Mouse (Mus musculus): ENCODE measurements around the gene Ier3. TPM values are rescaled to one million over a fixed set of nuclear protein-coding genes. Genes with fewer than 3 reads are reported as not detected.
"Not testable (repeated sequence)": the region's sequence is repeated elsewhere in the genome, so short reads cannot be mapped to it uniquely, and the experiment has no call there.

Gene Ier3
- polyA plus RNA-seq, 1 experiment from 2014 or later = 6.7 TPM

- ATAC-seq, H3K9me3 ChIP-seq, H3K27me3 ChIP-seq: not testable (repeated sequence)
- peak overlapping the region; percentile 99 for H3K27ac ChIP-seq
- peak overlapping the region; percentile 86 for H3K4me2 ChIP-seq (replicated peaks)
- peaks cover 28% of the 10 kb centered on the region for H3K36me3 ChIP-seq
- peaks cover 54% of the 10 kb centered on the region for H3K4me1 ChIP-seq (replicated peaks)
- WGBS = 52% methylated on average over 3 of the region's 3 CpGs
- H3K9ac ChIP-seq (replicated peaks) = peak overlapping the region; percentile 64
- H3K4me3 ChIP-seq (replicated peaks) = peak overlapping the region; percentile 94
These were observed 17.5 kb downstream of the Ier3 start for GRCm38 (mm10) chr17:35839002-35839401.

- no peaks in the 10 kb centered on the region for H3K27me3 ChIP-seq
- H3K4me1 ChIP-seq (replicated peaks) = peaks cover 38% of the 10 kb centered on the region
- H3K9ac ChIP-seq (replicated peaks) = no peak overlapping the region; the same call in 1 of the 2 replicates
- H3K9me3 ChIP-seq = no peaks in the 10 kb centered on the region
- peaks cover 22% of the 10 kb centered on the region for H3K36me3 ChIP-seq
- H3K4me3 ChIP-seq (replicated peaks) = peak overlapping the region; percentile 59
- H3K4me2 ChIP-seq (replicated peaks) = peak overlapping the region; percentile 49
- no peak for ATAC-seq
- 57% methylated on average over 14 of the region's 14 CpGs for WGBS
- H3K27ac ChIP-seq = peak overlapping the region; percentile 70; the same call in 1 of the 2 replicates
These were observed 19.1 kb downstream of the Ier3 start for GRCm38 (mm10) chr17:35840561-35840960.

- peak; percentile 90 for ATAC-seq
- H3K9ac ChIP-seq (replicated peaks) = peak within 1 kb of the TSS; percentile 68
- no peaks in the 10 kb centered on the region for H3K27me3 ChIP-seq
- peak within 1 kb of the TSS; percentile 70 for H3K27ac ChIP-seq
- no peaks in the 10 kb centered on the region for H3K9me3 ChIP-seq
- WGBS = under 1% methylated on average over 59 of the region's 59 CpGs
- peak within 1 kb of the TSS; percentile 75 for H3K4me2 ChIP-seq (replicated peaks)
- peak within 1 kb of the TSS; percentile 59 for H3K4me3 ChIP-seq (replicated peaks)
- peaks cover 22% of the 10 kb centered on the region for H3K36me3 ChIP-seq
- H3K4me1 ChIP-seq (replicated peaks) = peaks cover 32% of the 10 kb centered on the region
These were observed 19.8 kb downstream of the Ier3 start, which contains the start of gene Mdc1 for GRCm38 (mm10) chr17:35841076-35841950. Gene Mdc1, plus strand, starts transcription at chr17:35841515.

- H3K36me3 ChIP-seq = peaks cover 23% of the 10 kb centered on the region
- no peaks in the 10 kb centered on the region for H3K27me3 ChIP-seq
- no peak for ATAC-seq
These were observed 20.5 kb downstream of the Ier3 start for GRCm38 (mm10) chr17:35842006-35842405.

GRCm38 (mm10) chr17:35843514-35843913 lies 22.0 kb downstream of the Ier3 start:
- H3K27me3 ChIP-seq = no peaks in the 10 kb centered on the region
- no peaks in the 10 kb centered on the region for H3K9me3 ChIP-seq
- peaks cover 38% of the 10 kb centered on the region for H3K36me3 ChIP-seq
- WGBS = 93% methylated on average over 3 of the region's 3 CpGs
- ATAC-seq = no peak
- H3K4me1 ChIP-seq (replicated peaks) = peaks cover 31% of the 10 kb centered on the region
- H3K9ac ChIP-seq (replicated peaks) = no peak overlapping the region
- H3K4me3 ChIP-seq (replicated peaks) = no peak overlapping the region
- H3K27ac ChIP-seq = no peak overlapping the region
- H3K4me2 ChIP-seq (replicated peaks) = no peak overlapping the region

More at GRCm38 (mm10) chr17:35842006-35842405, 20.5 kb downstream of the Ier3 start:
- Histone ChIP-seq H3K4me3 (replicated peaks) (peak overlapping the region; percentile 59), H3K9ac (replicated peaks) (peak overlapping the region; percentile 68), H3K9me3 (no peaks in the 10 kb centered on the region), H3K4me2 (replicated peaks) (peak overlapping the region; percentile 75), H3K4me1 (replicated peaks) (peaks cover 32% of the 10 kb centered on the region), H3K27ac (peak overlapping the region; percentile 63)
- WGBS = 18% methylated on average over 11 of the region's 11 CpGs

GRCm38 (mm10) chr17:35848112-35848511 lies 26.6 kb downstream of the Ier3 start:
- no peak overlapping the region for H3K4me3 ChIP-seq (replicated peaks)
- 57% methylated on average over 1 of the region's 1 CpGs for WGBS
- ATAC-seq = no peak
- no peaks in the 10 kb centered on the region for H3K9me3 ChIP-seq
- peaks cover under 1% of the 10 kb centered on the region; the same call in 1 of the 2 replicates for H3K4me1 ChIP-seq (replicated peaks)
- H3K36me3 ChIP-seq = peaks cover 81% of the 10 kb centered on the region
- H3K4me2 ChIP-seq (replicated peaks) = no peak overlapping the region
- H3K27me3 ChIP-seq = no peaks in the 10 kb centered on the region
- H3K9ac ChIP-seq (replicated peaks) = no peak overlapping the region
- no peak overlapping the region for H3K27ac ChIP-seq

- Histone ChIP-seq H3K27ac (no peak overlapping the region), H3K4me1 (replicated peaks) (no peaks in the 10 kb centered on the region), H3K9me3 (no peaks in the 10 kb centered on the region), H3K36me3 (peaks cover 87% of the 10 kb centered on the region), H3K4me2 (replicated peaks) (no peak overlapping the region), H3K4me3 (replicated peaks) (no peak overlapping the region), H3K27me3 (no peaks in the 10 kb centered on the region), H3K9ac (replicated peaks) (no peak overlapping the region)
- ATAC-seq = no peak
- WGBS = 92% methylated on average over 3 of the region's 3 CpGs
These were observed 29.5 kb downstream of the Ier3 start for GRCm38 (mm10) chr17:35850974-35851373.

- whole genome bisulfite sequencing = 84% methylated on average over 1 of the region's 1 CpGs
- Histone ChIP-seq H3K4me3 (replicated peaks) (no peak overlapping the region), H3K9ac (replicated peaks) (no peak overlapping the region), H3K4me1 (replicated peaks) (peaks cover 17% of the 10 kb centered on the region), H3K9me3 (no peaks in the 10 kb centered on the region), H3K27ac (no peak overlapping the region), H3K4me2 (replicated peaks) (no peak overlapping the region), H3K36me3 (peaks cover 22% of the 10 kb centered on the region), H3K27me3 (no peaks in the 10 kb centered on the region)
- ATAC-seq = no peak
These were observed 37.9 kb downstream of the Ier3 start for GRCm38 (mm10) chr17:35859371-35859770.

GRCm38 (mm10) chr17:35859835-35860234 lies 38.4 kb downstream of the Ier3 start:
- H3K4me3 ChIP-seq (replicated peaks) = no peak overlapping the region
- WGBS = 65% methylated on average over 2 of the region's 2 CpGs
- H3K4me1 ChIP-seq (replicated peaks) = peaks cover 21% of the 10 kb centered on the region
- ATAC-seq = no peak
- no peaks in the 10 kb centered on the region for H3K9me3 ChIP-seq
- H3K9ac ChIP-seq (replicated peaks) = no peak overlapping the region
- no peak overlapping the region for H3K4me2 ChIP-seq (replicated peaks)
- no peak overlapping the region for H3K27ac ChIP-seq
- no peaks in the 10 kb centered on the region for H3K27me3 ChIP-seq
- peaks cover 18% of the 10 kb centered on the region for H3K36me3 ChIP-seq

GRCm38 (mm10) chr17:35860831-35861197 lies 39.3 kb downstream of the Ier3 start:
- Histone ChIP-seq H3K9me3 (no peaks in the 10 kb centered on the region), H3K9ac (replicated peaks) (peak overlapping the region; percentile 72), H3K4me3 (replicated peaks) (peak overlapping the region; percentile 58), H3K36me3 (peaks cover 15% of the 10 kb centered on the region), H3K27me3 (no peaks in the 10 kb centered on the region), H3K4me1 (replicated peaks) (peaks cover 26% of the 10 kb centered on the region), H3K4me2 (replicated peaks) (peak overlapping the region; percentile 60), H3K27ac (peak overlapping the region; percentile 94)
- ATAC-seq = peak; percentile 3; the same call in 1 of the 2 replicates
- WGBS = 3% methylated on average over 12 of the region's 12 CpGs

- ATAC-seq = peak; percentile 93
- WGBS = under 1% methylated on average over 47 of the region's 47 CpGs
- Histone ChIP-seq H3K9me3 (no peaks in the 10 kb centered on the region), H3K4me3 (replicated peaks) (peak within 1 kb of the TSS; percentile 58), H3K4me1 (replicated peaks) (peaks cover 26% of the 10 kb centered on the region), H3K36me3 (peaks cover 15% of the 10 kb centered on the region), H3K27me3 (no peaks in the 10 kb centered on the region), H3K9ac (replicated peaks) (peak within 1 kb of the TSS; percentile 72), H3K27ac (peak within 1 kb of the TSS; percentile 94), H3K4me2 (replicated peaks) (peak within 1 kb of the TSS; percentile 60)
These were observed 39.8 kb downstream of the Ier3 start, which contains the start of gene Nrm for GRCm38 (mm10) chr17:35861198-35861857. Gene Nrm, plus strand, starts transcription at chr17:35861318.

GRCm38 (mm10) chr17:35864832-35865353 lies 43.4 kb downstream of the Ier3 start:
- Histone ChIP-seq H3K9me3 (no peaks in the 10 kb centered on the region), H3K27ac (peak overlapping the region; percentile 99), H3K36me3 (no peaks in the 10 kb centered on the region), H3K27me3 (no peaks in the 10 kb centered on the region), H3K4me2 (replicated peaks) (peak overlapping the region; percentile 92), H3K9ac (replicated peaks) (peak overlapping the region; percentile 97), H3K4me1 (replicated peaks) (peaks cover 56% of the 10 kb centered on the region), H3K4me3 (replicated peaks) (peak overlapping the region; percentile 84)
- 26% methylated on average over 10 of the region's 10 CpGs for WGBS
- ATAC-seq = no peak
